Mouse (Mus musculus) CH12.LX (cell line): Measurements from ENCODE around the gene Ppp1r16b. TPM values are rescaled to one million over a fixed set of nuclear protein-coding genes. Genes with fewer than 3 reads are reported as not detected.

ENCODE experiments used
- DNase-seq: peaks from one replicate; pipeline ENCODE4 v3.0.0-alpha.2; 2013; ENCODE audit errors: extremely low read depth
- H3K27ac ChIP-seq: 2 replicates; pipeline ENCODE4 v1.5.1; 2012; ENCODE audit warnings: low read depth, mild to moderate bottlenecking, control low read depth, moderate library complexity; ENCODE audit not compliant: insufficient read depth
- H3K27me3 ChIP-seq: replicated peaks from 2 replicates; pipeline ENCODE3; 2012; ENCODE audit warnings: inconsistent platforms
- H3K36me3 ChIP-seq, 2 experiments: replicated peaks in 1 of 2; 2 replicates each; pipeline versions ENCODE3 to v1.6.1; 2012; ENCODE audit warnings: inconsistent platforms in 1 of 2, low read length in 1 of 2, mild to moderate bottlenecking in 1 of 2, mixed read lengths in 1 of 2, moderate library complexity in 1 of 2; ENCODE audit not compliant: control insufficient read depth in 1 of 2, insufficient read depth in 1 of 2
- H3K4me1 ChIP-seq, 2 experiments: 2 replicates each; pipeline ENCODE4 v1.6.1; 2012; ENCODE audit warnings: inconsistent platforms in 1 of 2, moderate library complexity in 1 of 2; ENCODE audit not compliant: insufficient read depth in 2 of 2, control insufficient read depth in 1 of 2
- H3K4me2 ChIP-seq: 2 replicates; pipeline ENCODE4 v1.6.1; 2012; ENCODE audit warnings: low read depth, mild to moderate bottlenecking, control low read depth; ENCODE audit not compliant: poor library complexity, insufficient read depth, severe bottlenecking
- H3K4me3 ChIP-seq, 3 experiments: fragments of 150-350 bp in 1 of 3; sonication (generic) in 1 of 3; replicated peaks in 1 of 3; 2 replicates each; pipeline versions ENCODE3 to v1.5.1; 2011 to 2012; ENCODE audit warnings: low read depth in 2 of 3, low read length in 2 of 3, mild to moderate bottlenecking in 2 of 3, moderate library complexity in 2 of 3, control low read depth in 1 of 3, improper control_type of control experiment in 1 of 3, inconsistent platforms in 1 of 3, mixed read lengths in 1 of 3; ENCODE audit not compliant: poor library complexity in 1 of 3
- H3K79me2 ChIP-seq: replicated peaks from 2 replicates; pipeline ENCODE4 v1.6.1; 2012; ENCODE audit warnings: mild to moderate bottlenecking, moderate library complexity; ENCODE audit not compliant: control insufficient read depth, poor library complexity, insufficient read depth, severe bottlenecking; ENCODE audit errors: extremely low read depth
- H3K9ac ChIP-seq: 2 replicates; pipeline ENCODE4 v1.6.1; 2012; ENCODE audit warnings: low read depth, mild to moderate bottlenecking, control low read depth, moderate library complexity; ENCODE audit not compliant: insufficient read depth
- H3K9me3 ChIP-seq: replicated peaks from 2 replicates; pipeline ENCODE3; 2012; ENCODE audit warnings: low read length, inconsistent platforms, mixed read lengths
- BHLHE40 ChIP-seq: IDR thresholded peaks from 2 replicates; pipeline ENCODE4 v1.6.1; 2011; ENCODE audit warnings: mild to moderate bottlenecking, low read depth, low read length, improper control_type of control experiment
- CHD1 ChIP-seq: IDR thresholded peaks from 2 replicates; pipeline ENCODE4 v1.6.1; 2012; ENCODE audit warnings: low read depth, low read length, improper control_type of control experiment, inconsistent platforms
- CTCF ChIP-seq, 2 experiments: IDR thresholded peaks in 1 of 2; conservative IDR thresholded peaks in 1 of 2; 2 replicates each; pipeline ENCODE4 v1.5.1; 2011 to 2012; ENCODE audit warnings: low read depth in 2 of 2, low read length in 2 of 2, improper control_type of control experiment in 1 of 2, inconsistent platforms in 1 of 2, mild to moderate bottlenecking in 1 of 2, moderate library complexity in 1 of 2
- E2F4 ChIP-seq: IDR thresholded peaks from 2 replicates; pipeline ENCODE4 v1.6.1; 2011; ENCODE audit warnings: low read depth, low read length, improper control_type of control experiment; ENCODE audit not compliant: insufficient replicate concordance
- ELF1 ChIP-seq: IDR thresholded peaks from 2 replicates; pipeline ENCODE4 v1.6.1; 2014; ENCODE audit warnings: low read depth, mild to moderate bottlenecking, inconsistent platforms, low read length, improper control_type of control experiment
- EP300 ChIP-seq: IDR thresholded peaks from 2 replicates; pipeline ENCODE4 v1.6.1; 2011; ENCODE audit warnings: low read length, improper control_type of control experiment
- GABPA ChIP-seq: IDR thresholded peaks from 2 replicates; pipeline ENCODE4 v1.6.1; 2012; ENCODE audit warnings: low read depth, low read length, improper control_type of control experiment, inconsistent platforms; ENCODE audit not compliant: insufficient replicate concordance
- HCFC1 ChIP-seq: IDR thresholded peaks from 2 replicates; pipeline ENCODE4 v1.6.1; 2012; ENCODE audit warnings: low read depth, mild to moderate bottlenecking, inconsistent platforms, low read length, improper control_type of control experiment
- IRF4 ChIP-seq: IDR thresholded peaks from 2 replicates; pipeline ENCODE4 v1.6.1; 2014; ENCODE audit warnings: low read depth, mild to moderate bottlenecking, inconsistent platforms, low read length, improper control_type of control experiment
- JUN ChIP-seq: IDR thresholded peaks from 2 replicates; pipeline ENCODE4 v1.6.1; 2011; ENCODE audit warnings: low read depth, mild to moderate bottlenecking, low read length, improper control_type of control experiment, moderate library complexity; ENCODE audit not compliant: insufficient read depth
- JUND ChIP-seq: conservative IDR thresholded peaks from 2 replicates; pipeline ENCODE4 v1.6.1; 2011; ENCODE audit warnings: low read depth, low read length, improper control_type of control experiment
- MAFK ChIP-seq: IDR thresholded peaks from 2 replicates; pipeline ENCODE4 v1.6.1; 2011; ENCODE audit warnings: low read length, improper control_type of control experiment; ENCODE audit not compliant: insufficient replicate concordance
- MAX ChIP-seq: IDR thresholded peaks from 2 replicates; pipeline ENCODE4 v1.6.1; 2011; ENCODE audit warnings: low read length, improper control_type of control experiment
- MAZ ChIP-seq: IDR thresholded peaks from 2 replicates; pipeline ENCODE4 v1.6.1; 2012; ENCODE audit warnings: low read depth, mild to moderate bottlenecking, inconsistent platforms, low read length, improper control_type of control experiment, moderate library complexity
- MEF2A ChIP-seq: IDR thresholded peaks from 2 replicates; pipeline ENCODE4 v1.6.1; 2014; ENCODE audit warnings: low read depth, mild to moderate bottlenecking, inconsistent platforms, low read length, improper control_type of control experiment, borderline replicate concordance
- MXI1 ChIP-seq: IDR thresholded peaks from 2 replicates; pipeline ENCODE4 v1.6.1; 2011; ENCODE audit warnings: mild to moderate bottlenecking, low read depth, low read length, improper control_type of control experiment
- MYC ChIP-seq: IDR thresholded peaks from 2 replicates; pipeline ENCODE4 v1.6.1; 2011; ENCODE audit warnings: low read depth, mild to moderate bottlenecking, improper control_type of control experiment, low read length
- NELFE ChIP-seq: IDR thresholded peaks from 2 replicates; pipeline ENCODE4 v1.6.1; 2011; ENCODE audit warnings: low read depth, low read length, improper control_type of control experiment
- NRF1 ChIP-seq: IDR thresholded peaks from 2 replicates; pipeline ENCODE4 v1.6.1; 2014; ENCODE audit warnings: low read depth, mild to moderate bottlenecking, inconsistent platforms, low read length, improper control_type of control experiment, moderate library complexity
- PAX5 ChIP-seq: IDR thresholded peaks from 2 replicates; pipeline ENCODE4 v1.6.1; 2012; ENCODE audit warnings: low read length, inconsistent platforms, mixed read lengths
- POLR2A ChIP-seq: IDR thresholded peaks from 2 replicates; pipeline ENCODE4 v1.6.1; 2011; ENCODE audit warnings: low read depth, mild to moderate bottlenecking, improper control_type of control experiment, low read length
- POLR2AphosphoS2 ChIP-seq: IDR thresholded peaks from 2 replicates; pipeline ENCODE4 v1.6.1; 2011; ENCODE audit warnings: low read depth, low read length, improper control_type of control experiment
- RAD21 ChIP-seq: IDR thresholded peaks from 2 replicates; pipeline ENCODE4 v1.6.1; 2011; ENCODE audit warnings: low read depth, mild to moderate bottlenecking, low read length, improper control_type of control experiment, moderate library complexity
- SIN3A ChIP-seq: IDR thresholded peaks from 2 replicates; pipeline ENCODE4 v1.6.1; 2012; ENCODE audit warnings: low read length, improper control_type of control experiment, inconsistent platforms
- SMC3 ChIP-seq: IDR thresholded peaks from 2 replicates; pipeline ENCODE4 v1.6.1; 2011; ENCODE audit warnings: low read depth, low read length, improper control_type of control experiment
- TBP ChIP-seq: conservative IDR thresholded peaks from 2 replicates; pipeline ENCODE4 v1.6.1; 2011; ENCODE audit warnings: low read depth, low read length, improper control_type of control experiment
- TCF12 ChIP-seq: IDR thresholded peaks from 2 replicates; pipeline ENCODE4 v1.6.1; 2014; ENCODE audit warnings: low read depth, mild to moderate bottlenecking, inconsistent platforms, low read length, improper control_type of control experiment
- USF1 ChIP-seq: IDR thresholded peaks from 2 replicates; pipeline ENCODE4 v1.6.1; 2014; ENCODE audit warnings: low read depth, mild to moderate bottlenecking, inconsistent platforms, low read length, improper control_type of control experiment
- ZC3H11A ChIP-seq: IDR thresholded peaks from 2 replicates; pipeline ENCODE4 v1.6.1; 2012; ENCODE audit warnings: low read depth, mild to moderate bottlenecking, inconsistent platforms, low read length, improper control_type of control experiment
- ZKSCAN1 ChIP-seq: IDR thresholded peaks from 2 replicates; pipeline ENCODE4 v1.6.1; 2012; ENCODE audit warnings: low read depth, inconsistent platforms, low read length, improper control_type of control experiment, borderline replicate concordance
- ZMIZ1 ChIP-seq: IDR thresholded peaks from 2 replicates; pipeline ENCODE4 v1.6.1; 2012; ENCODE audit warnings: low read depth, mild to moderate bottlenecking, inconsistent platforms, low read length, improper control_type of control experiment
- dilution Hi-C: fragments of 300-500 bp; cut with MboI; formaldehyde crosslinking; loops from 2 replicates; pipeline ENCODE4 v1.14.3; 2020; ENCODE audit warnings: low sequenced_read_pairs; ENCODE audit not compliant: extremely low pct_unique_long_range_greater_than_20kb, extremely low pct_ligation_motif_present
- in situ Hi-C: fragments of 300-500 bp; cut with MboI; formaldehyde crosslinking; loops from 3 replicates; pipeline ENCODE4 v1.14.3; 2019; ENCODE audit warnings: low sequenced_read_pairs, low pct_ligation_motif_present, low pct_unique_long_range_greater_than_20kb, mixed read lengths
- polyA plus RNA-seq: library from polyadenylated mRNA; unstranded; fragments of >175 nt; gene quantifications from 2 replicates; pipeline ENCODE4 v1.2.1, GENCODE M21; 2012; ENCODE audit warnings: low read depth; ENCODE audit not compliant: insufficient read length
- total RNA-seq, 2 experiments: library from RNA; depleted of rRNA; stranded (reverse); fragments of 300-350 nt in 1 of 2; fragments of >200 nt in 1 of 2; gene quantifications; 2 replicates each; pipeline ENCODE4 v1.2.3; 2012 to 2014

Ppp1r16b gene
- total and polyA plus RNA-seq, 3 experiments = 37.7 to 55.7 (median 52.0) TPM

DNA sequence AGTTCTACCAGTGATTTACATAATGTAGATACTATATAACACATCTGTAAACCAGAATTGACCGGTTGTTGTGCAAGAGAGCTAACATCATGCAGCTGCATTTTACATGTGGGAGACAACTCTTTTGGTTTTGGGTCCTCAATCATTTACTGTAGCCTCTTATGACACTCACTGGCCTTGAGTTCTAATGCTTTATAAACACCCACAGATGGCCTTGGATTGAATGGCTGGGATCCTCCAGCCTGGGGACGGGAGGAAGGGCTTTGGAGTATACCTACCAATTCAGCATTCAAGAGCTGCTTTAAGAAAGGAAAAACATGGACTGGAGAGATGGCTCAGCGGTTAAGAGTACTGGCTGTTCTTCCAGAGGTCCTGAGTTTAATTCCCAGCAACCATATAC lies 5.9 kb upstream of the Ppp1r16b start:
- no peak overlapping the region for H3K4me3 ChIP-seq
- no peaks in the 10 kb centered on the region for H3K27me3 ChIP-seq
- in situ Hi-C loops = no loop called here
- H3K4me1 ChIP-seq = no peaks in the 10 kb centered on the region
- dilution Hi-C loops = no loop called here
- H3K27ac ChIP-seq = no peak overlapping the region
- TF ChIP-seq MYC = no peak
- TF ChIP-seq MAX = no peak
- no peak for TF ChIP-seq E2F4
- TF ChIP-seq CHD1 = no peak
- no peak for TF ChIP-seq NRF1
- TF ChIP-seq JUN = no peak
- no peaks in the 10 kb centered on the region for H3K36me3 ChIP-seq
- H3K79me2 ChIP-seq = no peaks in the 10 kb centered on the region
- no peak for DNase-seq
- H3K9ac ChIP-seq = no peak overlapping the region
- H3K4me2 ChIP-seq = no peak overlapping the region
- H3K9me3 ChIP-seq = peaks cover 4% of the 10 kb centered on the region

DNA sequence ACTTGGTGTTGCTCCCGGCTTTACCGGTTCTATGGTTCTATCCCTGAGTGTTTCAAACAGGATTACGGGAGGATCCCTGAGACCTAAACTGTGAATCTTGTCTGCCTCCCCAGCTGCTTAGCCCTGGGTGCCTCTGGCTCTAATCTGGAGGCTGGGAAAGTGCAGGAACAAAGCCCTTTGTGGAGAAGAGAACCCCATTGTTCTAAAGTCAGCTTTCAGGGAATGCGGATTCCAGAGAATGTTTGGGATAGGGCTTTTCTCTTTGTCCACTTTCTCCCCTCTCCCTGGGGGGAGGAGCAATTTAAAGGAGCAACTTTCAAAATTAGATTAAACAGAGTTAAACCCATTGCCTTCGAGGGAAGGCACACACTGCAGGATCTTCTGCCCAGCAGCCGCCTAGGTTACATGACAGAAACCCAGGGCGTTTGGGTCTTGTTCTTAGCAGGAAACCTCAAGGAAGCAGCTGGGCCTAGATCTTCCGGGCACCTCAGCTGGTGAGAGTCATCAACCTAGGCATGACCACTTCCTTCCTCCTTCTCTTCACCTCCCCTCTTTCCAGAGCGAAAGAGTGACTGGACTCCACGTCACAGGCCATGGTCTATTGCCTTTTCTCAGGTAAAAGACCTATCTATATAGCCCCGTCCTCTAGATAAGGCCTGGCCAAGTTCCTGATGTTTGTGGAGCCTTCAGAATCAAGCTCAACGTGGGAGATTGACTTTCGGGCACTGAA lies 1.0 kb downstream of the Ppp1r16b start:
- peak overlapping the region; percentile 83 for H3K27ac ChIP-seq
- H3K36me3 ChIP-seq = peaks cover 0 to 32% of the 10 kb centered on the region in 2 experiments
- peaks cover 11 to 35% of the 10 kb centered on the region in 2 experiments for H3K4me1 ChIP-seq
- peaks cover 42% of the 10 kb centered on the region for H3K79me2 ChIP-seq
- H3K9ac ChIP-seq = peak overlapping the region; percentile 17; the same call in 1 of the 2 replicates
- H3K27me3 ChIP-seq = no peaks in the 10 kb centered on the region
- H3K4me3 ChIP-seq = peak overlapping the region; percentile 40 to 97 (median 85)
- H3K4me2 ChIP-seq = peak overlapping the region; percentile 58; the same call in 1 of the 2 replicates
- in situ Hi-C loops = loop anchor here (5.0 to 10.0 kb wide), 2 partner anchors 49 to 66 kb away; no protein-coding TSS in a partner anchor
- H3K9me3 ChIP-seq = peaks cover 2% of the 10 kb centered on the region
- DNase-seq = peak; percentile 94
- dilution Hi-C loops = no loop called here
- peak; percentile 80; the same call in 1 of the 2 replicates for TF ChIP-seq TCF12
- TF ChIP-seq CHD1 = no peak
- no peak for TF ChIP-seq CTCF (conservative IDR thresholded peaks at IDR 0.05 in 1 of 2, IDR thresholded peaks at IDR 0.05 in 1 of 2; ENCODE audit: low read depth in 2 of 2, low read length in 2 of 2)
- TF ChIP-seq BHLHE40 = peak; percentile 81
- TF ChIP-seq NRF1 = no peak
- TF ChIP-seq EP300 = peak; percentile 66
- peak; percentile 29; the same call in 1 of the 2 replicates for TF ChIP-seq JUN
- TF ChIP-seq JUND = no peak
- peak; percentile 94 for TF ChIP-seq SIN3A
- TF ChIP-seq POLR2AphosphoS2 = no peak
- no peak for TF ChIP-seq E2F4
- TF ChIP-seq IRF4 = peak; percentile 52; the same call in 1 of the 2 replicates
- TF ChIP-seq TBP = peak; percentile 28; the same call in 1 of the 2 replicates
- TF ChIP-seq ZKSCAN1 = no peak
- no peak for TF ChIP-seq GABPA
- no peak for TF ChIP-seq USF1
- TF ChIP-seq ELF1 = peak; percentile 79
- TF ChIP-seq NELFE = no peak
- no peak for TF ChIP-seq MAX
- no peak for TF ChIP-seq ZC3H11A
- no peak for TF ChIP-seq MAFK
- no peak for TF ChIP-seq PAX5
- no peak for TF ChIP-seq SMC3
- TF ChIP-seq POLR2A = no peak
- TF ChIP-seq HCFC1 = no peak; the same call in 1 of the 2 replicates
- TF ChIP-seq ZMIZ1 = no peak
- TF ChIP-seq RAD21 = no peak
- no peak for TF ChIP-seq MXI1
- TF ChIP-seq MAZ = no peak; the same call in 1 of the 2 replicates
- TF ChIP-seq MEF2A = no peak; the same call in 1 of the 2 replicates
- no peak for TF ChIP-seq MYC
